9 mouse cellular contexts compared by ENCODE assay signal in genomic region chr13:78427141-78428083, GRCm38 (mm10).
A peak's percentile ranks its signal among the peaks of the same experiment; 100 is the strongest.
DNase-seq lines count a peak whose midpoint lies in the region; ATAC-seq and TF ChIP-seq lines count a peak whose summit lies in the region.
"Had no signal": no experiment of that assay in that cellular context is flagged by ENCODE, and none has a peak within 500 bp of the region (broad histone marks: within the 10 kb centered on the region; RNA-seq: fewer than 3 reads in every experiment).

No protein-coding gene starts in this region.

- no peaks in the 10 kb centered on the region for H3K27me3 ChIP-seq in forebrain, embryonic 11.5 days (ENCODE audit: control insufficient read depth, insufficient read depth, low read length)
- no peaks in the 10 kb centered on the region for H3K27me3 ChIP-seq in intestine, embryonic 15.5 days (replicated peaks)
- H3K27me3 ChIP-seq in limb, embryonic 14.5 days (ENCODE audit: control insufficient read depth, insufficient read depth, low read length) = no peaks in the 10 kb centered on the region

- no peak for TF ChIP-seq POLR2A in limb, embryonic 14.5 days (IDR thresholded peaks at IDR 0.05; ENCODE audit: borderline replicate concordance, extremely low read depth, insufficient read depth, insufficient read length)

- H3K9me3 ChIP-seq in forebrain, embryonic 11.5 days (ENCODE audit: control insufficient read depth, low read length) = no peaks in the 10 kb centered on the region
- H3K9me3 ChIP-seq in intestine, embryonic 15.5 days = no peaks in the 10 kb centered on the region
- H3K9me3 ChIP-seq in limb, embryonic 14.5 days (ENCODE audit: control insufficient read depth, low read length) = no peaks in the 10 kb centered on the region

- 4% methylated on average over 24 of the region's 24 CpGs for WGBS in forebrain, embryonic 11.5 days
- WGBS in intestine, embryonic 15.5 days = 33% methylated on average over 24 of the region's 24 CpGs
- WGBS in limb, embryonic 14.5 days = 14% methylated on average over 24 of the region's 24 CpGs

- peak overlapping the region; percentile 46 for H3K4me2 ChIP-seq in forebrain, embryonic 11.5 days (ENCODE audit: low read depth, low read length, severe bottlenecking)
- peak overlapping the region; percentile 43 for H3K4me2 ChIP-seq in intestine, embryonic 15.5 days (replicated peaks)
- H3K4me2 ChIP-seq in limb, embryonic 14.5 days (replicated peaks; ENCODE audit: low read depth, low read length, severe bottlenecking) = peak overlapping the region; percentile 41

- peak overlapping the region; percentile 41 for H3K9ac ChIP-seq in forebrain, embryonic 11.5 days (ENCODE audit: low read length)
- no peak overlapping the region for H3K9ac ChIP-seq in intestine, embryonic 15.5 days
- peak overlapping the region; percentile 28; the same call in 1 of the 2 replicates for H3K9ac ChIP-seq in limb, embryonic 14.5 days (ENCODE audit: low read depth, low read length, severe bottlenecking)

- peak; percentile 70 for DNase-seq in Muller cell, postnatal 12 days (ENCODE audit: inconsistent ontology term)
- DNase-seq in adrenal gland, postnatal 14 days = peak; percentile 18
- DNase-seq in forebrain, embryonic 11.5 days (ENCODE audit: low spot score) = peak; percentile 80
- peak; percentile 30 for DNase-seq in limb, embryonic 14.5 days (ENCODE audit: low spot score)
- DNase-seq in neural tube, embryonic 10.5 days (ENCODE audit: extremely low spot score, low spot score) = peak; percentile 65
- no peak for DNase-seq in thymus, postnatal 4 days
- no peak for DNase-seq in urinary bladder, adult 18-20 months (ENCODE audit: low spot score in 2 of 2)

- H3K36me3 ChIP-seq in forebrain, embryonic 11.5 days (ENCODE audit: control insufficient read depth, insufficient read depth, low read length) = no peaks in the 10 kb centered on the region
- no peaks in the 10 kb centered on the region for H3K36me3 ChIP-seq in intestine, embryonic 15.5 days
- no peaks in the 10 kb centered on the region for H3K36me3 ChIP-seq in limb, embryonic 14.5 days (ENCODE audit: control insufficient read depth, insufficient read depth, low read length)

- peak overlapping the region; percentile 67 for H3K27ac ChIP-seq in forebrain, embryonic 11.5 days (ENCODE audit: low read depth, low read length)
- H3K27ac ChIP-seq in intestine, embryonic 15.5 days = no peak overlapping the region
- peak overlapping the region; percentile 34; the same call in 1 of the 2 replicates for H3K27ac ChIP-seq in limb, embryonic 14.5 days (replicated peaks; ENCODE audit: low read depth, low read length)

- H3K4me1 ChIP-seq in forebrain, embryonic 11.5 days (replicated peaks; ENCODE audit: control insufficient read depth, insufficient read depth, low read length) = peaks cover 8% of the 10 kb centered on the region; the same call in 1 of the 2 replicates
- H3K4me1 ChIP-seq in intestine, embryonic 15.5 days (replicated peaks) = 0 out of 2 replicates have a peak, but pooled peaks cover 4% of the 10 kb centered on the region
- H3K4me1 ChIP-seq in limb, embryonic 14.5 days (ENCODE audit: control insufficient read depth, insufficient read depth, low read length) = peaks cover 15% of the 10 kb centered on the region

- peak; percentile 93 for ATAC-seq in forebrain, embryonic 11.5 days (replicated peaks; ENCODE audit: low FRiP score)
- ATAC-seq in intestine, embryonic 15.5 days = peak; percentile 36; the same call in 1 of the 2 replicates
- ATAC-seq in limb, embryonic 14.5 days (ENCODE audit: low FRiP score, low read depth) = peak; percentile 82

- peak overlapping the region; percentile 12; the same call in 1 of the 2 replicates for H3K4me3 ChIP-seq in forebrain, embryonic 11.5 days (ENCODE audit: low read depth, low read length)
- H3K4me3 ChIP-seq in intestine, embryonic 15.5 days (replicated peaks) = no peak overlapping the region
- H3K4me3 ChIP-seq in limb, embryonic 14.5 days (replicated peaks; ENCODE audit: low read length) = peak overlapping the region; percentile 18
- H3K4me3 ChIP-seq: myocyte had no signal

Comparison
In these comparisons a context has a peak if more than half of its experiments do, and no peak if none do; other contexts are left out.
1. DNase-seq: peak in Muller cell, postnatal 12 days (single experiment), adrenal gland, postnatal 14 days (single experiment), forebrain, embryonic 11.5 days (single experiment), limb, embryonic 14.5 days (single experiment) and neural tube, embryonic 10.5 days (single experiment); none in thymus, postnatal 4 days (single experiment) and urinary bladder, adult 18-20 months (0 of 2).
2. ATAC-seq: peak in every context shown above with its lines; median percentile 93 in forebrain, embryonic 11.5 days; 82 in limb, embryonic 14.5 days; 36 in intestine, embryonic 15.5 days.
3. Peak in every context shown above with its lines, with median percentiles within 50 percentile points of each other: H3K4me2 ChIP-seq.